Mouse (Mus musculus): ENCODE data around the gene Oca2. TPM values are rescaled to one million over a fixed set of nuclear protein-coding genes. Genes with fewer than 3 reads are reported as not detected.

The Oca2 gene
- polyA plus RNA-seq, 1 experiment, result not detected

GRCm38 (mm10) chr7:56254568-56254967, 15.0 kb downstream of the Oca2 start:
- TF ChIP-seq POLR2A (IDR thresholded peaks at IDR 0.05; ENCODE audit: borderline replicate concordance, low read depth, low read length) (no peak), CTCF (IDR thresholded peaks at IDR 0.05; ENCODE audit: low read depth, low read length) (no peak)
- H3K4me3 ChIP-seq (ENCODE audit: insufficient read depth, low read length), result no peak overlapping the region
- H3K27ac ChIP-seq (ENCODE audit: insufficient read depth, low read depth, low read length), result no peak overlapping the region
- no peaks in the 10 kb centered on the region for H3K4me1 ChIP-seq (ENCODE audit: control insufficient read depth, insufficient read depth, low read length)

- no peak overlapping the region for H3K4me3 ChIP-seq (ENCODE audit: insufficient read depth, low read length)
- H3K27ac ChIP-seq (ENCODE audit: insufficient read depth, low read depth, low read length), result no peak overlapping the region
- no peak for TF ChIP-seq POLR2A (IDR thresholded peaks at IDR 0.05; ENCODE audit: borderline replicate concordance, low read depth, low read length)
- TF ChIP-seq CTCF (IDR thresholded peaks at IDR 0.05; ENCODE audit: low read depth, low read length), result no peak
- H3K4me1 ChIP-seq (ENCODE audit: control insufficient read depth, insufficient read depth, low read length), result no peaks in the 10 kb centered on the region
Observed at GRCm38 (mm10) chr7:56257875-56258441, 18.4 kb downstream of the Oca2 start.

- Histone ChIP-seq H3K27ac (ENCODE audit: insufficient read depth, low read depth, low read length) (no peak overlapping the region), H3K4me3 (ENCODE audit: insufficient read depth, low read length) (no peak overlapping the region)
- no peak for TF ChIP-seq POLR2A (IDR thresholded peaks at IDR 0.05; ENCODE audit: borderline replicate concordance, low read depth, low read length)
- no peak for TF ChIP-seq CTCF (IDR thresholded peaks at IDR 0.05; ENCODE audit: low read depth, low read length)
Observed at GRCm38 (mm10) chr7:56277506-56277905, 37.9 kb downstream of the Oca2 start.

GRCm38 (mm10) chr7:56291468-56292115, 52.0 kb downstream of the Oca2 start:
- Histone ChIP-seq H3K27ac (ENCODE audit: insufficient read depth, low read depth, low read length) (no peak overlapping the region), H3K4me1 (ENCODE audit: control insufficient read depth, insufficient read depth, low read length) (no peaks in the 10 kb centered on the region), H3K4me3 (ENCODE audit: insufficient read depth, low read length) (no peak overlapping the region)
- TF ChIP-seq POLR2A (IDR thresholded peaks at IDR 0.05; ENCODE audit: borderline replicate concordance, low read depth, low read length) (no peak), CTCF (IDR thresholded peaks at IDR 0.05; ENCODE audit: low read depth, low read length) (no peak)

More at GRCm38 (mm10) chr7:56277506-56277905, 37.9 kb downstream of the Oca2 start:
- H3K4me1 ChIP-seq (ENCODE audit: control insufficient read depth, insufficient read depth, low read length), result no peaks in the 10 kb centered on the region

DNA sequence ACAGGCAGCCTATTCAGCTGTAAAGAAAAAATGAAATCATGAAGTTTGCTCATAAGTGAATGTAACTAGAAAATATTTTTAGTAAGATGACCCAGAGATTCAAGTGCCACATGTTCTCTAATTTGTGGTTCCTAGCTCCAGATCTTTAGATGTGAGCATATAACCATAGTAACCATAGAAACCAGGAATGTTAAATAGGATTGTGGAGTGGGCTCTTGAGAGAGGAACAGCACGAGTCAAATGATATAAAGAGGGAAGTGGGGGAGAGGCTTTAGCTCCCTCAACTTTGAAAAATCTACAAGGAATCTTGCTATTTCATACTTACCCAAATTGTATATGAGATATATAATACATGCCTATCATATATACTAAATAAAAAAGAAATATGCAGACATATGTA, 64.8 kb downstream of the Oca2 start:
- no peak overlapping the region for H3K27ac ChIP-seq (ENCODE audit: insufficient read depth, low read depth, low read length)
- TF ChIP-seq POLR2A (IDR thresholded peaks at IDR 0.05; ENCODE audit: borderline replicate concordance, low read depth, low read length), result no peak
- TF ChIP-seq CTCF (IDR thresholded peaks at IDR 0.05; ENCODE audit: low read depth, low read length), result no peak
- no peak overlapping the region for H3K4me3 ChIP-seq (ENCODE audit: insufficient read depth, low read length)
- no peaks in the 10 kb centered on the region for H3K4me1 ChIP-seq (ENCODE audit: control insufficient read depth, insufficient read depth, low read length)

DNA sequence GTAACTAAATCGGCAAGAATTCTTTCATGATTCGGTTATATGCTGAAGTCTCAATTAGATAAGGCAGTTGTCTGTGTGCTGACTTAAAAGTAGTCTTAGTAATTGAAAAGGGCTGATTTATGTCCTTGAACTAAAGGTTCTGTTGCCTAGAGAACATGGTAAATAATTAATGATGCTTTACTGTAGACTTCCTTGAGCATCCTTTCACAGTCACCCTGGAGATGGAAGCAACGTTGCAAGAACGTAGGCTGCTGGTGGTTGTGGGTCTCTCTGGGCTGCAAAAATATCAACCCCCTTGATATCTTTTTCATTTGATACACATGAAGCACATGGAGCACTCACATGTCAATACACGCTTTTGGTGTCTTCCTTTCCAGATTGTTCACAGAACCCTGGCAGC, 74.8 kb downstream of the Oca2 start:
- Histone ChIP-seq H3K27ac (ENCODE audit: insufficient read depth, low read depth, low read length) (no peak overlapping the region), H3K4me3 (ENCODE audit: insufficient read depth, low read length) (no peak overlapping the region), H3K4me1 (ENCODE audit: control insufficient read depth, insufficient read depth, low read length) (no peaks in the 10 kb centered on the region)
- no peak for TF ChIP-seq POLR2A (IDR thresholded peaks at IDR 0.05; ENCODE audit: borderline replicate concordance, low read depth, low read length)
- TF ChIP-seq CTCF (IDR thresholded peaks at IDR 0.05; ENCODE audit: low read depth, low read length), result no peak

- Histone ChIP-seq H3K4me1 (ENCODE audit: control insufficient read depth, insufficient read depth, low read length) (no peaks in the 10 kb centered on the region), H3K4me3 (ENCODE audit: insufficient read depth, low read length) (no peak overlapping the region), H3K27ac (ENCODE audit: insufficient read depth, low read depth, low read length) (no peak overlapping the region)
- TF ChIP-seq CTCF (IDR thresholded peaks at IDR 0.05; ENCODE audit: low read depth, low read length), result no peak
- no peak for TF ChIP-seq POLR2A (IDR thresholded peaks at IDR 0.05; ENCODE audit: borderline replicate concordance, low read depth, low read length)
Observed at GRCm38 (mm10) chr7:56315630-56316529, 76.3 kb downstream of the Oca2 start.

- no peak overlapping the region for H3K4me3 ChIP-seq (ENCODE audit: insufficient read depth, low read length)
- H3K4me1 ChIP-seq (ENCODE audit: control insufficient read depth, insufficient read depth, low read length), result no peaks in the 10 kb centered on the region
- H3K27ac ChIP-seq (ENCODE audit: insufficient read depth, low read depth, low read length), result no peak overlapping the region
- TF ChIP-seq CTCF (IDR thresholded peaks at IDR 0.05; ENCODE audit: low read depth, low read length) (no peak), POLR2A (IDR thresholded peaks at IDR 0.05; ENCODE audit: borderline replicate concordance, low read depth, low read length) (no peak)
Observed at GRCm38 (mm10) chr7:56327738-56328137, 88.2 kb downstream of the Oca2 start.

DNA sequence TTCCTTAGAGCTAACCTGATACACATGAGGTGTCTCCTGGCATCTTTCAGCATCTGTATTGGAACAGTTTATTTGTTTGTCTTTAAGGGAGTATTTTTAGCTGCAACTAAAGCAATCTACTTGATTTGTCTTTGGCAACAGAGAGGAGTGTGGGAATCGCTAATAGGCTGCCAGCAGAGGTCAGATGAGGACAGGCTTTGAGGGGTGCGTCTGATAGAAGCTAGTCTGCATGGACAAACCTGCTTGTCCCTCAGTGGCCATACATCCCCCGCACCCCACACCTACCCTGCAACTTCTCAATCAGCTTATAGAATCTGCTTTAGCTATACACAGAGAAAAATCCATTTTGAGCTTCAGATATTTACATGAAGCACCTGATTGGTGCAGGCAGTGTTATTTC, 109.0 kb downstream of the Oca2 start:
- TF ChIP-seq POLR2A (IDR thresholded peaks at IDR 0.05; ENCODE audit: borderline replicate concordance, low read depth, low read length) (no peak), CTCF (IDR thresholded peaks at IDR 0.05; ENCODE audit: low read depth, low read length) (no peak)

More for the DNA sequence above, 109.0 kb downstream of the Oca2 start:
- no peak overlapping the region for H3K4me3 ChIP-seq (ENCODE audit: insufficient read depth, low read length)
- H3K27ac ChIP-seq (ENCODE audit: insufficient read depth, low read depth, low read length), result no peak overlapping the region
- no peaks in the 10 kb centered on the region for H3K4me1 ChIP-seq (ENCODE audit: control insufficient read depth, insufficient read depth, low read length)
